Mouse (Mus musculus) ZHBTc4 (cell line): ENCODE measurements at regions not wholly inside any gene's neighbourhood (a gene's known extent, or its start where the extent isn't known, plus 50 kb on each side); places are given as distances from the start of the nearest gene placed in this dataset.

Experiments
- DNase-seq: peaks from one replicate; pipeline ENCODE4 v3.0.0-alpha.2; 2011; ENCODE audit warnings: low read depth, low spot score

GRCm38 (mm10) chr6:26490321-26490720 is 681.3 kb upstream of the Pot1a start:
- DNase-seq: no peak

- DNase-seq: peak; percentile 15
Measured at GRCm38 (mm10) chr6:26484451-26484850, 675.4 kb upstream of the Pot1a start.

DNA sequence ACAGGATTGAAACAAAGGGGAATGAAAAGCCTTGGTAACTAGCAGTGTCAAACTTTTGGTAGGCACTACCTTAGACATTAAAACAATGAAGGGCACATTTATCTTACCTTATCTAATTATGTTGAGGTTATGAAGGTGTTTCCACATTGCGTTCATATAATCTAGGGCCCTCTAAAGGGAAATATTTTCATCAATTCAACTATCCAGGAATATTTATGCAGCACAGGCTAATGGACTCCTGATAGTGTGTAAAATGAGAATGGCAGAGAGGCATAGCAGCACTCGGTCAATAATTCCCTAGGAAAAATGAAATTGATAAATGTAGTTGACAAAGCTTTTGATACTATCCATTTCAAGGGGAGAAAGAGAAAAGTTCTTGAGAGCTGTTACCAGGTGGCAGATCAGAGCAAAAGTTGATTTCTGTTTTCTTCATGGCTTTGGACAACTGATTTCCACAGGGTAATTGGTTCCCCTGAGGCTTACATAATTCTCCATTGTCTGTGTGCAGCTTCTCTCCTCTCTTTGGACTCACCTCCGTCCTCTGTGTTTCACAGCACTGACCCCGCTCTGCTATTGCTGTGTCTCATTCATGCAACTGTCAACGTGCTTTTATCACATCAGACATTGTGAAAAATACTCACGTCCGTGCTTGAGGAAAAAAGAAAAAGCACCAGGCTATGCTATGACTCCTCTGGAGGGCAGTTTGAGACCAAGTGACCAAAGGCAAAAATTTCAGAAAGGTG is 632.3 kb upstream of the Pot1a start:
- no peak for DNase-seq

- no peak for DNase-seq
Measured at GRCm38 (mm10) chr6:26440445-26440844, 631.4 kb upstream of the Pot1a start.
